Mouse (Mus musculus) limb, embryonic 15.5 days (tissue): ENCODE results near the gene Tm6sf1. TPM values are rescaled to one million over a fixed set of nuclear protein-coding genes. Genes with fewer than 3 reads are reported as not detected.

ENCODE experiments used
- ATAC-seq: fragments of 200-750 bp; cut with Nextera tagmentation; 2 replicates; pipeline ENCODE4 v1.8.0; 2017; ENCODE audit warnings: low read depth, moderate TSS enrichment; ENCODE audit not compliant: insufficient number of reproducible peaks, low FRiP score, low TSS enrichment
- H3K27ac ChIP-seq: fragments of 300-500 bp; sonication (generic); 2 replicates; pipeline ENCODE4 v1.5.1; 2015; ENCODE audit warnings: moderate library complexity, mild to moderate bottlenecking, inconsistent platforms
- H3K27me3 ChIP-seq: fragments of 300-500 bp; sonication (generic); 2 replicates; pipeline ENCODE4 v1.6.1; 2015; ENCODE audit warnings: inconsistent platforms
- H3K36me3 ChIP-seq: fragments of 300-500 bp; sonication (generic); 2 replicates; pipeline ENCODE4 v1.6.1; 2015; ENCODE audit warnings: inconsistent platforms
- H3K4me1 ChIP-seq: fragments of 300-500 bp; sonication (generic); 2 replicates; pipeline ENCODE4 v1.6.1; 2015; ENCODE audit warnings: inconsistent platforms
- H3K4me2 ChIP-seq: fragments of 300-500 bp; sonication (generic); 2 replicates; pipeline ENCODE4 v1.6.1; 2015; ENCODE audit warnings: mild to moderate bottlenecking, inconsistent platforms
- H3K4me3 ChIP-seq: fragments of 300-500 bp; sonication (generic); 2 replicates; pipeline ENCODE4 v1.5.1; 2015; ENCODE audit warnings: mild to moderate bottlenecking, inconsistent platforms
- H3K9ac ChIP-seq: fragments of 300-500 bp; sonication (generic); 2 replicates; pipeline ENCODE4 v1.6.1; 2015; ENCODE audit warnings: inconsistent platforms
- H3K9me3 ChIP-seq: fragments of 300-500 bp; sonication (generic); 2 replicates; pipeline ENCODE4 v1.6.1; 2016; ENCODE audit warnings: inconsistent platforms
- WGBS: fragments of 180-500 bp; shearing (Covaris S2); methylation state at CpG from one replicate; pipeline ENCODE4 v1.1.7; 2015; 5-methylcytosine and 5-hydroxymethylcytosine counted together
- polyA plus RNA-seq: library from polyadenylated mRNA; unstranded; fragments of >200 nt; fragmentation: Nextera tagmentation; extraction: Ambion mirVana; gene quantifications from 2 replicates; pipeline ENCODE4 v1.2.1, GENCODE M21; 2015

The Tm6sf1 gene
- polyA plus RNA-seq, 1 experiment from 2014 or later: 16.6 TPM

- Histone ChIP-seq H3K4me3 (no peak overlapping the region), H3K9me3 (no peaks in the 10 kb centered on the region), H3K27ac (no peak overlapping the region), H3K9ac (no peak overlapping the region), H3K4me2 (no peak overlapping the region), H3K27me3 (no peaks in the 10 kb centered on the region), H3K36me3 (no peaks in the 10 kb centered on the region), H3K4me1 (no peaks in the 10 kb centered on the region)
- 85% methylated on average over 9 of the region's 9 CpGs for WGBS
- ATAC-seq: no peak
These were observed 8.6 kb downstream of the Tm6sf1 start for GRCm38 (mm10) chr7:81867231-81867930.

DNA sequence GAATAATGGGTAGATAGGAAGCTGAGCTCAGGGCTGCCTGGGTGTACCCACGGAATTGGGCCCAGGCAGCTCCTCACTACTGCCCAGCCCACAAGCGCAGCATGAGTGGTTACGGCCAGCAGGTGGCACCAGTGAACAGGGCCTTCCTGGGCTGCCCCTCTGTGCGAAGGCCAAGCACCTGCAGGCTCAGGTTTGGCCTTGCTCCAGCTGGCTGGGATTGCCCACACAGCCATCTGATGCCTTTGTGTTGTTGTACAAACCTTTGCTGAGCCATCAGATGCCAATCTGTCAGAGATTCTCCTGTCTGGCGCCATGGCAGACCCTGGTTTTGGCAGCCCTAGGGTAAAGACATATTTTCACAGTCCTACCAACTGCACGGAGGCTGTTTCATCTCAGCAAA is 9.4 kb downstream of the Tm6sf1 start:
- ATAC-seq: no peak
- WGBS: 22% methylated on average over 6 of the region's 6 CpGs

GRCm38 (mm10) chr7:81872493-81873013 is 13.8 kb downstream of the Tm6sf1 start:
- Histone ChIP-seq H3K9ac (no peak overlapping the region), H3K27me3 (no peaks in the 10 kb centered on the region), H3K27ac (no peak overlapping the region), H3K4me3 (no peak overlapping the region), H3K36me3 (no peaks in the 10 kb centered on the region), H3K4me1 (0 out of 2 replicates have a peak, but pooled peaks cover 4% of the 10 kb centered on the region), H3K9me3 (no peaks in the 10 kb centered on the region), H3K4me2 (no peak overlapping the region)
- WGBS: 73% methylated on average over 13 of the region's 13 CpGs
- no peak for ATAC-seq

More for the DNA sequence above, 9.4 kb downstream of the Tm6sf1 start:
- Histone ChIP-seq H3K4me2 (no peak overlapping the region), H3K9ac (no peak overlapping the region), H3K9me3 (no peaks in the 10 kb centered on the region), H3K27me3 (no peaks in the 10 kb centered on the region), H3K4me1 (no peaks in the 10 kb centered on the region), H3K4me3 (no peak overlapping the region), H3K36me3 (no peaks in the 10 kb centered on the region), H3K27ac (no peak overlapping the region)

DNA sequence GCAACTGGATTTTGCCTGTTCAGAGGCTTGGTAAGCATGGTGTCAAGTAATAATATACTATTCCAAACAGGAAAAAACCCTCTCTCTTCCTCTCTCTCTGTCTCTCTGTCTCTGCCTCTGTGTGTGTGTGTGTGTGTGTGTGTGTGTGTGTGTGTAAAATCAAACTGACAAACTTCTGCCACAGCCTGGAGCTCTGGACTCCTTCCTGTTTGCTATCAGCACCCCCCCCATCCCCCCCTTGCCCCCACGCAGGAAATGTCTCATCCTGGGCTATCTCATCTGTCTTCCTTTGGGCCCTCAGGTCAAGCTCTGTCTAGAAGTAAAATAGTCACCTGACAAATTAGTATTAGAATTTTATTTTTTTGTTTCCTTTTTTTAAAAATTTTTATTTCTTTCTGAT is 15.0 kb downstream of the Tm6sf1 start:
- H3K27me3 ChIP-seq: no peaks in the 10 kb centered on the region
- H3K4me3 ChIP-seq: no peak overlapping the region
- H3K36me3 ChIP-seq: no peaks in the 10 kb centered on the region
- H3K27ac ChIP-seq: no peak overlapping the region
- no peak overlapping the region for H3K9ac ChIP-seq
- no peak for ATAC-seq
- no peaks in the 10 kb centered on the region for H3K9me3 ChIP-seq
- WGBS: 44% methylated on average over 1 of the region's 1 CpGs
- H3K4me1 ChIP-seq: 0 out of 2 replicates have a peak, but pooled peaks cover 4% of the 10 kb centered on the region
- H3K4me2 ChIP-seq: no peak overlapping the region

GRCm38 (mm10) chr7:81874636-81875035 is 15.8 kb downstream of the Tm6sf1 start:
- Histone ChIP-seq H3K4me2 (no peak overlapping the region), H3K9me3 (no peaks in the 10 kb centered on the region), H3K4me1 (0 out of 2 replicates have a peak, but pooled peaks cover 4% of the 10 kb centered on the region), H3K9ac (no peak overlapping the region), H3K36me3 (no peaks in the 10 kb centered on the region), H3K4me3 (no peak overlapping the region), H3K27me3 (no peaks in the 10 kb centered on the region), H3K27ac (no peak overlapping the region)
- ATAC-seq: no peak
- WGBS: 61% methylated on average over 6 of the region's 6 CpGs

GRCm38 (mm10) chr7:81875372-81875771 is 16.6 kb downstream of the Tm6sf1 start:
- WGBS: 64% methylated on average over 9 of the region's 9 CpGs
- no peak overlapping the region for H3K27ac ChIP-seq
- H3K9me3 ChIP-seq: no peaks in the 10 kb centered on the region
- no peak overlapping the region for H3K4me2 ChIP-seq
- no peaks in the 10 kb centered on the region for H3K27me3 ChIP-seq
- ATAC-seq: no peak
- no peak overlapping the region for H3K9ac ChIP-seq
- H3K4me3 ChIP-seq: no peak overlapping the region
- no peaks in the 10 kb centered on the region for H3K36me3 ChIP-seq
- 0 out of 2 replicates have a peak, but pooled peaks cover 4% of the 10 kb centered on the region for H3K4me1 ChIP-seq

DNA sequence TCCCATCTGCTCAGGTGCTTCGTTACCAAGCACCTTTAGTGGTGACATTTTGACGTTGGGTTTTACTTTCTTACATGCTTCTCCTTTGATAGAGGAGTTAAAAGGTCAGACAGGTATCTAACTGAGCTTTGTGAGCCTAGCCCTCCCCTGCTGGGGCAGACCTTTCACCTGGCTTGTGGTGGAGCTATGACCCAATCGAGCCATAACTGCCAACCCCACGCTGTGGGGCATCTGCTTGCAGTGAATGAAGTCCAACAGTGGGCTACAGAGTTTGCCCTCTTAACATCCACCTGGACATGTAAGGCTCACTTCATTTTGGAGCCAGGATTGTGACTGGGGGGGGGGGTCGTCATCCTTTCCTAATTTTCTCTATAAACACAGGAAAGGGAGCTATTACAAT is 21.5 kb downstream of the Tm6sf1 start:
- Histone ChIP-seq H3K9me3 (no peaks in the 10 kb centered on the region), H3K4me2 (no peak overlapping the region), H3K27me3 (no peaks in the 10 kb centered on the region), H3K4me1 (0 out of 2 replicates have a peak, but pooled peaks cover 2% of the 10 kb centered on the region), H3K4me3 (no peak overlapping the region), H3K27ac (no peak overlapping the region), H3K36me3 (no peaks in the 10 kb centered on the region), H3K9ac (no peak overlapping the region)
- no peak for ATAC-seq
- WGBS: 77% methylated on average over 5 of the region's 5 CpGs

DNA sequence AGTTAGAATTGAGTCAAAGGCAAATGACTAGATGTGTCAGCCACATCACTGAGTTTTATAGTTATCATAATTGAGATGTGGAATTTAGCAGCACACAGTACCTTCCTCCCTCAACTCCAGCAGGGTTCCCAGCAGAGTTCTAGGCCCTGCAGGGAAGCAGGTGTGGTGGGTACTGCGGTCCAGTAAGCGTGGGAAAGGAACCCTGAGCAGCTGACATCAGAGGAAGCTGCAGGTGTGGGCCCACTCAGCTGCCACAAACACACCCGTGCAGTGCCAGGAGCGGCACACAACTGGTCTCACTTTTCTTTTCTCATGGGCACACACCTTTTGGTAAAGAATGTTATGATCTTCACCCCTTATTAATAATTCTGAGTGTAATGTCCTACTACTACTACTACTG is 22.0 kb downstream of the Tm6sf1 start:
- Histone ChIP-seq H3K36me3 (no peaks in the 10 kb centered on the region), H3K4me3 (no peak overlapping the region), H3K9me3 (no peaks in the 10 kb centered on the region), H3K27me3 (no peaks in the 10 kb centered on the region), H3K27ac (no peak overlapping the region), H3K9ac (no peak overlapping the region), H3K4me1 (no peaks in the 10 kb centered on the region), H3K4me2 (no peak overlapping the region)
- no peak for ATAC-seq
- 81% methylated on average over 4 of the region's 4 CpGs for WGBS

GRCm38 (mm10) chr7:81881600-81881999 is 22.8 kb downstream of the Tm6sf1 start:
- 74% methylated on average over 3 of the region's 3 CpGs for WGBS
- ATAC-seq: no peak
- Histone ChIP-seq H3K9ac (no peak overlapping the region), H3K4me3 (no peak overlapping the region), H3K9me3 (no peaks in the 10 kb centered on the region), H3K27ac (no peak overlapping the region), H3K4me2 (no peak overlapping the region), H3K27me3 (no peaks in the 10 kb centered on the region), H3K4me1 (no peaks in the 10 kb centered on the region), H3K36me3 (no peaks in the 10 kb centered on the region)

GRCm38 (mm10) chr7:81885128-81885527 is 26.3 kb downstream of the Tm6sf1 start:
- H3K36me3 ChIP-seq: no peaks in the 10 kb centered on the region
- H3K9me3 ChIP-seq: no peaks in the 10 kb centered on the region
- no peaks in the 10 kb centered on the region for H3K4me1 ChIP-seq
- H3K27me3 ChIP-seq: no peaks in the 10 kb centered on the region
- no peak overlapping the region for H3K4me3 ChIP-seq
- H3K9ac ChIP-seq: no peak overlapping the region
- ATAC-seq: no peak
- WGBS: 88% methylated on average over 4 of the region's 4 CpGs
- no peak overlapping the region for H3K27ac ChIP-seq
- H3K4me2 ChIP-seq: no peak overlapping the region

DNA sequence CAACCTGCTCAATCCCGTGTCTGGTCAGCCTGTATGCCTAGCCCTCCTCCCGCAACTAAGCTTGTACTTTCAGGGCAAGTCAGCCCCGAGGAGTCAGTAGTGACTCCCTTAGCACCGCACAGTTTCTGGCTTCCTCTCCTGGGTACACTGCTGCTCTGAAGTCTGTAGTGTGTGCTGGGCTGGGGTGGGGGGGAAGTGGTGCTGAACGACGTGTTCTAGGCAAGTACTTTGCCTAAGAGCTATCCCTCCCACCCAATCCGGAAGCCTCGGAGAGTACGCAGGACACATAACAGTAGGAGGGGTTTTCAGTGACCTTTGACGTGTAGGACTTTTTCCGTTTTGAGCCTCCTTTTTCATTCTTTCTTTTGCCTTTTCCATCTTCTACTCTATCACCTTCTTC is 40.6 kb downstream of the Tm6sf1 start:
- WGBS: 76% methylated on average over 11 of the region's 11 CpGs
- ATAC-seq: no peak
- H3K9ac ChIP-seq: no peak overlapping the region
- no peaks in the 10 kb centered on the region for H3K27me3 ChIP-seq
- H3K4me3 ChIP-seq: no peak overlapping the region
- H3K4me1 ChIP-seq: no peaks in the 10 kb centered on the region
- no peaks in the 10 kb centered on the region for H3K9me3 ChIP-seq
- H3K36me3 ChIP-seq: peaks cover 7% of the 10 kb centered on the region
- no peak overlapping the region for H3K4me2 ChIP-seq
- no peak overlapping the region for H3K27ac ChIP-seq

DNA sequence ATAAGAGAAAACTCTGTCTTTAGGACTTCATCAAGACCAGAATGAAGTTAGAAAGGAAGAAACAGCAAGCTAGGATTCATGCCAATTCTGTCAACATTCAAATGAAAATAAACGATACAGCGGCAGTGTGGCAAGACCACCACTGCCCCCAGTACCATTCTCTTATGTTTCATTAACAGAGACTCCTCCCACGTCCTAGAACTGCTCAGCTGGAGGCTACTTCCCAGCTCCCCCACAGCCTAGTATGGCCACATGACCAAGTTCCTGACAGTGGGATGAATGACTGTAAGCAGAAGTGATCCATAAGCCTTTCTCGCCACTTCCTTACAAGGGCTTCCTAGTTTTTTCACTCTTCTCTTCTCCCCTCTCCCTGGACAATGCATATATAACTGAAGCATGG is 45.3 kb downstream of the Tm6sf1 start:
- H3K4me3 ChIP-seq: no peak overlapping the region
- ATAC-seq: no peak
- no peaks in the 10 kb centered on the region for H3K27me3 ChIP-seq
- H3K9me3 ChIP-seq: no peaks in the 10 kb centered on the region
- H3K36me3 ChIP-seq: peaks cover 4% of the 10 kb centered on the region
- H3K4me2 ChIP-seq: no peak overlapping the region
- 68% methylated on average over 4 of the region's 4 CpGs for whole genome bisulfite sequencing
- no peak overlapping the region for H3K9ac ChIP-seq
- H3K4me1 ChIP-seq: no peaks in the 10 kb centered on the region
- H3K27ac ChIP-seq: no peak overlapping the region
